Mouse (Mus musculus) MEL-GATA-1-ER (cell line): ENCODE results near the gene Pccb.

ENCODE experiments used
- DNase-seq: peaks from one replicate; pipeline ENCODE4 v3.0.0-alpha.2; 2012; ENCODE audit warnings: low read depth; ENCODE audit errors: extremely low read depth

Gene Pccb

DNA sequence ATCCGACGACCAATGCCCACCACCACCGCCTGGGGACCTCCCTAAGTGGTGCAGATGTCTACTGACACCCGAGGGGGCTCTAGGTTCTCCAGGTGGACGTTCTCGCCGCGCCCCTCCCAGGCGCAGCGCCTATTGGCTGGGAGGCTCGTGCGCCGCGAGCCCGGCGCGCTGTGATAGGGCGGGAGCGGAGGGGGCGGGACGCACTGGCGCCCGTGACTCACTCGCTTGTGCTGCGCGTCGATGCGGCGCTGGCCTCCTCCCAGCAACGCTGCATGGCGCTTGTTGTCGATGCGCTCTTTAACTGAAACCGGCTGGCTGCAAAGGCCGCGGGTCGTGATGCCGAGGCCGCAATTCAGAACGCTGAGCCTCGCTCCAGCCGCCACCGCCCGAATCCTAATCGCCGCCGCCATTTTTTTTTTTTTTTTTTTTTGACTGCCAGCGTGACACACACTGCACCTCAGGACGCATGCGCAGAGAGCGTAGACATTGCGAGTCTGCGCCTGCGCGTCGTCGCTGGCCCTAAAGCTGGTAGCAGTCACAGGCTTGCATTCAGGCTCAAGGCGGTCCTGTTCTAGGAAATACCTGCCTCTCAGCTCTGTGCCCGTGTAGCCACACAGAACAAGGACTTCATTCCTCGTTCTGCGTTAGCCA lies at the start of gene Pccb:
Pccb (minus strand) TSS at position 451 of the 651 bp plus-strand sequence.
- peak; percentile 89 for DNase-seq

DNA sequence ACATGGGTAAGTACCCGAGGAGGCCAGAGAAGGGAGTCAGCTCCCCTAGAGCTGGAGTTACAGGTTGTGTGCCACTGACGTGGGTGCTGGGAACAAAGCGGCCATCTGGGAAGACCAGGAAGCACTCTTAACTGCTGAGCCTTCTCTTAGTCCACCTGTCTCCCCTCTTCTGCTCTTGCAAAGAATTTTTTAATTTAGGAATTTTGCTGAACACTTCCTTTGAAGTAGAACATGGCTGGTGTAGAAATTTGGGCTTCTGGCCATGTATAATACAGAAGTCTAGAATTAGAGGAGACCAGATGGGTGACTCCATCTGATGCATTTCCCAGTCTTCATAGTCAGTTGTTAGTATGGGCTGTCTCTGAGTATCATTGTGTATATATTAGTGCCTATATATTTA lies 49.0 kb upstream of the Pccb start:
- no peak for DNase-seq

DNA sequence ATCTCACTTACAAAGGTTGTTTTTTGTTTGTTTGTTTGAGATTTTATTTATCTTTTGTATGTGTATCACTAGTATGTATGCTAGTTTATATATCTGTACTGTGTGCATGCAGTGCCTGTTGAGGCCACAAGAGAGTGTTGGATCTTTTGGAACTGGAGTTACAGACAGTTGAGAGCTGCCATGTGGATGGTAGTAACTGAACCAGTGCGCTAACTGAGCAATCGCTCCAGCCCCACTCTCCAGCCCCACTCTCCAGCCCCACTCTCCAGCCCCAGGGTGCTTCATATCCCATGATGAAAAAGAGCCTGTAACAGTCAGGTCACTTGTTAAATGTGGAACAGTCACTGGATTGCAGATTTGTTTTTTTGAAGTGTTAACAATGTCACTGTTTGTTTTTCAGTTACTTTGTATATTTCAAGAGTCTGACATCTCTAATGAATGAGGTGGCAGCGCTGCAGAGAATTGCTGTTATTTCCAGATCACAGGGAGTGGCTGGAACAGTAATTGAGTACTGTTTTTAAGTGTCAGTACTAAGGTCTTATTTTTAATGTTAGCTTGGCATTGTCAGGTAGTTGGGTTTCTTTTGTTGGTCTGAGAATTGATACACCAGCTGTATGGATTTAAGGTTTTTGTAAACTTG lies 45.5 kb upstream of the Pccb start:
- DNase-seq = no peak

DNA sequence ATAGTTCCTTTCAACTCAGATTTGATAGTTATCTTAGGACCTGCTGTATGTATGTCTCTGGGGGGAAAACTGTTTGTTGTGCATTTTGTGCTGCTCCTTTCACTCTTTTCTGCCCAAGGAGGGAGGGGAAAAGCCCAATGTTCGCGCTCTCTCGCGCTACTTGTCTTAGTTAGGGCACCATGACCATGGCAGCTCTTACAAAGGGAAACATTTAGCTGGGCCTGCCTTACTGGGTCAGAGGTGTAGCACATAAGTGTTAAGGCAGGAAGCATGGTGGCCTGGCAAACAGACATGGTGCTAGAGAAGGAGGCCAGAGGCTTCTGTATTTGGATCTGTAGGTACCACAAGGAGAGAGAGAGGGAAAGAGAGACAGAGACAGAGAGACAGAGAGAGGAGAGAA lies 43.9 kb upstream of the Pccb start:
- no peak for DNase-seq

DNA sequence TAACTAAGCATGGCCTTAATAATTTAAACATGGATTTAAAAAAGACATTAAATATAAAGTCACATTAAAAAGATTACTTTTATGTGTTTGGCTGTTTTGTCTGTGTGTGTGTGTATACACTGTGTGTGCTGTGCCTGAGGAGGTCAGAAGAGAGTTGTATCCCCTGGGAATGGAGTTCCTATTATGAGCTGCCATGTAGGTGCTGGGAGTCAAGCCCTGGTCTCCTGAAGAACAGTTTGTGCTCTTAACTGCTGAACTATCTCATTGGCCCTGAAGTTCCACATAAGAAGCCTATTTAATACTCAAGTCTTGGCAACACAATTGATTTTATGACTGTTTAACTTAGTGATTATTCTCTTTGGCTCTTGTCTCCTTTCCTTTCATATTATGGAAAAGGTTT lies 42.8 kb upstream of the Pccb start:
- DNase-seq = no peak

DNA sequence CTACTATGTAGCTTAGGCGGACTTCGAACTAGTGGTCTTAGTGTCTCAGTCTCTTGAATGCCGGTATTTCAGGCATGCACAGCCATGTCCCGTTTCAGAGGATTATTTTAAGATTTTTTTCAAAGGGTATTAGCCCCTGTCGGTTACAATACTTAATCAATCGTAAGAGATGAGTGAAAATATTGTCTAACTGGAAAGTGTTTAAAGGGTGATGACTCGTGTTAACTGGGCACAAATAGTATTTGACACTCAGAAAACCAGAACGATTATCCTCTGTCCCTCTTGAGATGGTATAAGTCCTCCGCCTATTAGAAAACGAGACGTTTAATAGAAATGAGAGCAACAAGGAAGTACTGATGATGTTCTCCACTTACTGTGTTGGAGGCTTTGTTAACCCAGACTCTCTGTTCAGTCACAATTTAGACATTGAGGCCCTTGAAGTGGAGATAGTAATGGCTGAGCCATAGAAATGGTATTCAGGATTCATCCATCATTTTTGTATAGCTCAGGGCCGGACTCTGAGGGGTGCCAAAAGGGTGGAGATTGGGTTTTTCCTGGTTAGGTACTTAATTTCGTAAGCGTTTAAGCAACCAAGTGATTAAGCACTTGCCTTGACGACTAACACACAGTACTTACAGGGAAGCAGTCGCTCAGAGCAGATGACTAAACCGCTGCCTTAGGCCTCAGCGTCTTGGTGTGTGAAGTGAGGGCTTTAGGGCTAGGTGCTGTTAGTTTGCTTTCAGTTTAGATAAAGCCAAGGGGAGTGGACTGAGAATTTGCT lies 41.6 kb upstream of the Pccb start:
- no peak for DNase-seq

DNA sequence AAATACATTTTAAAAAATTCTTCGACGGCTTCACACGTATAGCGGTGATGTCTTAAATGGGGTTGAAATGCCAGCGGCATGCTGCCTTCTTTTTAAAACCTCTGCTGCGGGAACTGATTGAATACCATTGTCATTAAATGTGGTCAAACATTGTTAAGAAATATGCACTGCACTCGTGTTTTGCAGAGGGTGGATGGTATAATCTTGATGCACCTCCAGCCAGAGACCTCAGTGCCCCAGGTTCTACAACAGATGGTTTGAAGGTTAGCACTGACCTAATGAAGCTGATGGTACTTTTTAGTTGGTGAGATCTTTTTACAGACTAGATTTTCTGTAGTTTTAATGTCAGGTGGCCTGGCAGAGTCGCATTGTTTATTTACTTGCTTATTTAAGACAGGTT lies 41.0 kb upstream of the Pccb start:
- no peak for DNase-seq

DNA sequence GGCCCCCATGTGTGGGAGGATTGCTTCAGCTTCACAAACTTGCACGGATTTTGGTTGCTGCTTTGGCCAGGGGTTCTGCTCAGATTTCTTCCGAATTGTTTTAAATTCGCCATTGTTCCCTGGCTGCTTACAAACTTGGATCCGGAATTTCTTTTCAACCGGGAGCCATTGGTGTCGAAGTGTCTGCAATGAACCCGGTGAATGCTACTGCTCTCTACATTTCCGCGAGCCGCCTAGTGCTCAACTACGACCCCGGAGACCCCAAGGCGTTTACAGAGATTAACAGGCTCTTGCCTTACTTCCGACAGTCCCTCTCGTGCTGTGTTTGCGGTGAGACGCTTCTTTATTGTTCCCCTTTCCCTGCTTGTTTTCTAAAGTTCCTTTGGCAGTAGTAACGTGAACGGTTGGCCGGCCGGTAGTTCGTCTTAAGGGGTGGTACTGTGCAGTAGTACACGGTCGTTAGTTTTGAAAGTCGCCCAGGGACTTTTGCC lies 40.4 kb upstream of the Pccb start:
- peak; percentile 66 for DNase-seq

DNA sequence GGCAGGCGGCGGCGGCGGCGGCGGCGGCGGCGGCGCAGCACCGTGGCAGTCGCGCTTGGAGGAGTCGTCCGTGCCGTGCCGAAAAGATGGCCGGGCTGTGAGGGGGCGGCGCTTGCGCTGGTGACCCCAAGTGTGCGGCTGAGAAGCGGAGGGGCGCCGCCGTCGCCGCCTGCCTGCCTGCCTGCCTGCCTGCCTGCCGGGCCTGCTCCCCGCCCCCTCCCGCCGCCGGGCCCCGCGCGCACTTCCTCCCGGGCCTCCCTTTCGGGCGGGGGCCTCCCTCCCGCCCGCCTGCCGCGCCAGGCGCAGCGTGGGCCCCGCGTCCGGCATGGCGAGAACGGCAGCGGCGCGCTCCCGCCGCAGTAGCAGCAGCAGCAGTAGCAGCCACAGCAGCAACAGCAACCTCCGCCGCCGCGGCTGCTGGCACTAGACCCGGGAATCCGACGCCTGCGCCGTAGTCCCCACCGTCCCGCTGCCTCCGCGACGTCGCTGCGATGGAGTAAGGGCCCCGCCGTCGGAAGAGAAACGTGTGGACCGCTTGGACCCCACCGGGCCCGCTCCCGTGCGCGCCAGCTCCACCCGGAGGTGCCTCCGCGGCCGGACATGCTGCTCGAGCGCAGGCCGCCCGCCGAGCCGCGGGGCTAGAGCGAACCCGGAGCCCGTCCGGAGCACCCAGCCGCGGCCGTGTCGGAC lies 39.8 kb upstream of the Pccb start:
- DNase-seq = no peak

DNA sequence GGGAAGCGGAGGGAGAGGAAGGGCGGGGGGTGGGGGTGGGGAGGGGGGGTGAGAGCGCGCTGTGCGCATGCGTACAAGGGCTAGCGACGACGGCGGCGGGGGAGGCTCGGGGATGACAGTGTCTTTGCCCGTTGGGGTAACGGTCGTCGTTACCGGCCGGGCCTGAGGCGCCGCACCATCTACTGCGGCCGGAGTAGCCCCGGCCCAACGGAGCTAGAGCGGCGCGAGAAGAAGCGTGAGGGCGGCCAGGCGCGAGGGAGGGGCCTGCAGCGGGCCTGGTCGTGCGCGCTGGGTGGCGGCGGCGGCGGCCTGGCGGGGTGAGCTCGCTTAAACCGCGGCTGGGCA lies 39.3 kb upstream of the Pccb start, which contains the start of gene Msl2:
Msl2 (plus strand) TSS at position 115 of the 345 bp plus-strand sequence.
- no peak for DNase-seq

DNA sequence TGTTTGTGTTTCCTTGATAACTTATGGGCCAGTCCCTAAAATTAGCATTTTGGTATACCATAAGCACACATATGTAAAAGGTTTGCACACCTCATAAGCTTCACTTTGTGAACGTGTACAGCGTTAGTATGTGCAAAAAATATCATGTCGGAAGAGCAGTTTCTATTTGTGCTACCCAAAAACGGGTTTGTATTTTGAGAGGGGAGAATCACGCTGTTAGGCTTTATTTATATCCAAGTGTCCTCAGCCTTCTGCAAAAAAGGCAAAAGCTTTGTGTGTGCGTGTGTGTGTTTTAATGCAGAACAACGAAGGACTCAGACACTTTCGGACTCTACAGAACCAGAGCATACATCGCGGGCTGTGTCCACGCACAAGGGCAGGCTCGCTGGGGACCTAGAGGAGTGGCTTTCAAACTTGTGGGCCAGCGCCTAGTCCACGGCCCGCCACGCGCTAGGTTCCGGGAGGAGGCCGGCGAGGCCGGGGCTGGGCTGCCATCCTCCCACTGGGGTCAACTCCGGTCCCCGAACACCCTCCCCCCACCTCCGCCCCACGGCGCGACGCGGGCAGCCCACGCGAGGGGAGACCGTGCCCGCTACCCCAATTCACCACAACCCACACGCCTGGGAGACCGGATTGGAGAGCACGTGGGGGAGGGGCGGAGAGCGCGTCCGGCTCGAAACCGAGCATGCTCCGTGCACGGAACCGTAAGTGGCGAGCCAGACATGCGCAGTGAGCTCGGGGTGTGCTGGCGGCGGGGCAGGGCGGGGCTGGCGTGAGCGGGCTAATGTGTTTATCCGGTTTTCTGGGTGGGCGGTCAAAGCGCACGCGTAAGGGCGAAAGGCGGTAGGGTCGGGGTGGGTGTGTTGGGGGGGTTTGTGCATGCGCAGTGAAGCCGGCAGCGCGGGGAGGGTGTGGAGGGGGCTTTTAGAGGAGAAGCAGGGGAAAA lies 38.6 kb upstream of the Pccb start:
- peak; percentile 93 for DNase-seq

DNA sequence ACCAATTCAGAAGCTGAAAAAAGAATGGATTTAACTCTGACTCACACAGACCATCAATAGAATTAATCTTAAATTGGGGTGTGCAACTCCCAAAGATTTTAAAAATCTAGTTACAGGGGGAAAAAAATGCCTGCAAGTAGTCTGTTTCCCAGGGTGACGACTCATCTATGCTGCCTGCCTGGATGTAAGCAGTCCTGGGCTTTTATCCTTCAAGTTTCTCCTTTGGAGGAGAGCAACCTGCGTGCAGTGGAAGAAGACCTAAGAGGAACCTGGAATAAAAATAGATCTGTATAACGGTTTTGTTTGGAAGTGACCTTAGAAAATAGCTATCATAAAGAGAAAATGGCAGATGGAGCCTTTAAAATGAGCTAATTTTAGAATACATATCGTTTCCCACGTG lies 37.8 kb upstream of the Pccb start:
- no peak for DNase-seq

DNA sequence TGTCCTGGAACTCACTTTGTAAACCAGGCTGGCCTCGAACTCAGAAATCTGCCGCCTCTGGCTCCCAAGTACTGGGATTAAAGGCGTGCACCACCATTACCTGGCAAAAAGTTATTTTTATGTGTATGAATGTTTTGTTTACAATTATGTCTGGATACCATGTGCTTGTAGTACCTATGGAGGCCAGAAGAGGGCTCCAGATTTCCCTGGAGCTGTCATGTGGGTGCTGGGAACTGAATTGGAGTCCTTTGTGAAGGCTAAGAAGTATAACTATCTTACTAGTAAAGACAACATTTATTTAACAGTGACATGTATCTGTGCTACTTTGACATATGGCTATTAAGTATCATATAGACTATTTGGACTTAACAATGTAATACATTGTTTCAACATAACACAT lies 35.1 kb upstream of the Pccb start:
- no peak for DNase-seq

DNA sequence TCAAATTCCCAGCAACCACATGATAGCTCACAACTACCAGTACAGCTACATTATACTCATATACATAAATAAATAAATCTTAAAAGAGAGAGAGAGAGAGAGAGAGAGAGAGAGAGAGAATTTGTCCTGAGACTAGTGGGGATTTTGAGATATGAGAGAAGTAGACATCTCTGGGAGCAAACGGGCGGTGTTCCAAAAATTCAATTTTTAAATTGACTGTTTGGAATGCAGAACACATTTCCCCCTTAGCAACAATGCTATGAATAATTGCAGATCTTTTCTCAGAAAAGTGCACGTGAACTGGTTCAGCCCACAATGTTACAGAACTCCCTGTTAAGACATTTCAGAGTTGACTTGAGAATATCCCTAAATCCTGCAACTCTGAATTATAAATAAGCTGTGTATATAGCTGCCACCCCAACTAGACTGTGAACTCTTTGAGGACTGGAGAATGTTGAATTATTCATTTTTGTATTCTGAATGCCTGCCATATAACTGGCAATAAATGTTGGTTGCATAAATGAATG lies 30.4 kb upstream of the Pccb start:
- DNase-seq = no peak

DNA sequence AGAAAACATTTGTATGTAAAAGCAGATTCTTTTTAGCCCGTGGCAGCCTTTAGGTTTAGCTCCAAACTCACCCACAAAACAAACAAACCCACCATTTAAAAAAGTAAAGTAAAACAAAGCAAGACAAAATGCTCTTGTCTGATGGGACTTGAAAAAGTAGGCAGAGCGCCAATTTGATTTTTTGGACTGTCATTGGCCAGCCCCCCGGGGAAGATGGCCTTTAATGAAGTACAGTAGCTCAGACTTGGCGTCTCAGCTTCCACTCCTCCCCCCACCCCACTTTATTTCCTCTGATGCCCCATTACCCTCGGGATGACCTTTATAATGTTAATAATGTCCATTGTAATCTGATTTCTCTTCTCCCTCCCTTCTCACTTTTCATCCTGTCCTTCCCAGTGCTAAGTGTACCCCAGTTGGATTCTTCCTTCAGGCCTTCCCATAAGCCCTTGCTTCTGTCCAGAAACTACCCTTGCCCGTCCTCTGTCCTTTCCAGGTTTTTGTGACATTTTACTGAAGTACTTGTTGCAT lies 27.6 kb upstream of the Pccb start:
- DNase-seq = no peak

DNA sequence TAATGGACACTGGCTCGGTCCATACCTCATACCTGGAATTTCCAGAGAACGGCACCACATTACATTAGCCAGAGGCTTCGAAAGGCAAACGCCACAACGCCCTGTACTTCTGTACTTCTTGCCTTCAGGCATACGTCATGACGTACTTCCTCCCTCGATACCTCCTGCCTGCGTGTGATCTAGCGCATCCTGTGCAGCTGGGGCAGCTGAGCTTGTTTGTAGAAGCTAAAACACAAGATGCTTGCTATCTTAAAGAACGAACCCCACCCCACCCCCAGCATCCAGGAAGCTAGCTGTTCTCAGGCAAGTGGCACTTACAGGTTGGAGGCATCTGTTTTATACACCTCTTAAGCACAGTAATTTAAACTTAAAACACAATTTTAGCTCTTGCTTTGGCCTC lies 26.3 kb upstream of the Pccb start:
- DNase-seq = no peak

DNA sequence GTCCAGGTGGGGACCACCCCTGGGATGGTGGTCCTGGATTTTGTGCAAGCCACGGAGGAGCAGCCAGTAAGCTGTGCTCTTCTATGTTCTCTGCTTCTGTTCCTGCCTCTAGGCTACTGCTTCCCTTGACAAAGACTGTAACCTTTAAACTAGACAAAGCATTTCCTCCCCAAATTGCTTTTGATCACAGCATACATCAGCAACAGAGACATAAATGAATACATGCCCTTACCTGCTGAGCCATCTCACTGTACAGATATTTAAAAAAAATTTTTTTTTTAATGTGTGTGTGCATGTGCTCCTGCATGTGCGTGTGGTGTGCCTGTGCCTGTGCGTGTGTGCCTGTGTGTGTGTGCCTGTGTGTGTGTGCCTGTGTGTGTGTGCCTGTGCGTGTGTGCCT lies 22.5 kb upstream of the Pccb start:
- DNase-seq = no peak

DNA sequence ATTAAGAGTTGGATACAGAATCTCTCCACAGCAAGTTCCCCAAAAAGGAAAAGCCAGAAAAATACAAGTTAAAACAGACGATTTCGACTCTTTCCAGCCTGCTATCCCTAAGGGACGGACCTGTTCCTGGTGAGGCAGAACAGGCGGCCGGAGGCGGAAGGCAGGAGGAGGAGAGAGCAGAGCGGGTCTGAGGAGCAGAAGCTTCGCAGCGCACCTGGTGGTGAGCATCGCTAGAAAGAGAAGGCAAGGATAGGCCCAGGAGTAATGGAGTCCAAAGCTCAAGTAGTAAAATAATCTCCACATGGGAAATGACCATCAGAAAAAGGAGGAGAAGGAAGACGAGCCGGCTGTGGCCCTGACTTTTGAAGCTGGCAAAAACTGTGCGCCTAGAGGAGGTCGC lies 18.6 kb upstream of the Pccb start:
- DNase-seq = no peak

DNA sequence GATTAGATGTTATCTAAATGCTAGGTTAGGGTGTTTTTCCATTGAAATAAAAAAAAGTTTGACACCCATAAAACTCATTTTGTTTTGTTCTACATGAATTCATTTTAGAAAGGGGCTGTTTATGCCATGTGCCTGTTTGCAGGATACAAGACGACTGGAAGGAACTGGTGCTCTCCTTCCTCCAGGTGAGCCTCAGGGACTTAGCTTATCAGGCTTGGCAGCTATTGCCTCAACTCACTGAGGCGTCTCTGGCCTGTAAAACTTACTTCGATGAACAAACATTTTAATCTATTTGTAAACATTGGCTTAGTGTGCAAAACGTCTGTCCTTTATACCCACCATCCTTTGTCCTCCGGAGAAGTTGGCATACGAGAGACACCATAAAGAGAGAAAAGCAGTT lies 18.0 kb upstream of the Pccb start:
- no peak for DNase-seq

DNA sequence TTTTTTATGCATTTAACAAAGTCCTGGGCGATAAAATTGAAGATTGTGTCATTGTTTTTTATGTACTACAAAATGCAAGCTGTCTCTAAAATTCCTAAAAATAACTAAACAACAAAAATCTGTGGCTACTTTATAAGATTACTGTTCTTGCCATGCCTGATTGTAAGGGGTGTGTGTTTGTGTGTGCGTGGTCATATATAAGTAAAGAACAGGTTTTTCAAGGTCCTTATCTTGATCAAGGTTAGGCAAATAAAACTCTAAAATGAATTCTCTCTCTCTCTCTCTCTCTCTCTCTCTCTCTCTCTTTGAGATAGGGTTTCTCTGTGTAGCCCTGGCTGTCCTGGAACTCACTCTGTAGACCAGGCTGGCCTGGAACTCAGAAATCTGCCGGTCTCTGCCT lies 17.3 kb upstream of the Pccb start:
- no peak for DNase-seq
